Comparison of ENCODE assay signal across 8 mouse cellular contexts in genomic region chr9:51766175-51767062, GRCm38 (mm10). TPM values are rescaled to one million over a fixed set of nuclear protein-coding genes. Genes with fewer than 3 reads are reported as not detected.
DNase-seq lines count a peak whose midpoint lies in the region; ATAC-seq and TF ChIP-seq lines count a peak whose summit lies in the region.

No protein-coding gene starts in this region.

- no peak for TF ChIP-seq POLR2A in brain, embryonic 14.5 days (IDR thresholded peaks at IDR 0.05; ENCODE audit: borderline replicate concordance, extremely low read depth, insufficient read depth, insufficient read length, poor library complexity, severe bottlenecking)
- no peak for TF ChIP-seq POLR2A in small intestine, adult 2 months (IDR thresholded peaks at IDR 0.05; ENCODE audit: low read depth, low read length)

- no peaks in the 10 kb centered on the region for H3K9me3 ChIP-seq in kidney, embryonic 15.5 days (replicated peaks)
- H3K9me3 ChIP-seq in forebrain, embryonic 11.5 days (ENCODE audit: control insufficient read depth, low read length): no peaks in the 10 kb centered on the region

- peak overlapping the region; percentile 65; the same call in 1 of the 2 replicates for H3K9ac ChIP-seq in kidney, embryonic 15.5 days
- peak overlapping the region; percentile 71 for H3K9ac ChIP-seq in forebrain, embryonic 11.5 days (ENCODE audit: low read length)

- H3K4me2 ChIP-seq in kidney, embryonic 15.5 days: peak overlapping the region; percentile 87
- peak overlapping the region; percentile 97 for H3K4me2 ChIP-seq in forebrain, embryonic 11.5 days (ENCODE audit: low read depth, low read length, severe bottlenecking)

- 2% methylated on average over 29 of the region's 29 CpGs for WGBS in kidney, embryonic 15.5 days
- WGBS in forebrain, embryonic 11.5 days: under 1% methylated on average over 29 of the region's 29 CpGs
- 2% methylated on average over 29 of the region's 29 CpGs for WGBS in small intestine, adult 2 months

- no peak for TF ChIP-seq CTCF in brain, embryonic 14.5 days (IDR thresholded peaks at IDR 0.05; ENCODE audit: borderline replicate concordance, extremely low read depth, insufficient read depth, insufficient read length)
- TF ChIP-seq CTCF in small intestine, adult 2 months (IDR thresholded peaks at IDR 0.05; ENCODE audit: extremely low read depth, insufficient read length, insufficient replicate concordance, low read depth, low read length): no peak

- peak overlapping the region; percentile 77 for H3K4me3 ChIP-seq in kidney, embryonic 15.5 days (replicated peaks)
- peak overlapping the region; percentile 59 for H3K4me3 ChIP-seq in forebrain, embryonic 11.5 days (ENCODE audit: low read depth, low read length)
- peak overlapping the region; percentile 65 for H3K4me3 ChIP-seq in small intestine, adult 2 months (ENCODE audit: low read depth, low read length)

- H3K36me3 ChIP-seq in kidney, embryonic 15.5 days: no peaks in the 10 kb centered on the region
- H3K36me3 ChIP-seq in forebrain, embryonic 11.5 days (ENCODE audit: control insufficient read depth, insufficient read depth, low read length): no peaks in the 10 kb centered on the region
- no peaks in the 10 kb centered on the region for H3K36me3 ChIP-seq in small intestine, adult 2 months (ENCODE audit: control insufficient read depth, insufficient read depth, low read length)

- DNase-seq in kidney, adult 18-20 months: no peak
- DNase-seq in brain, embryonic 14.5 days (ENCODE audit: low read depth): peak; percentile 78
- peak; percentile 59 for DNase-seq in forebrain, embryonic 11.5 days (ENCODE audit: low spot score)
- DNase-seq in layer of hippocampus, adult 8-10 months (ENCODE audit: low spot score in 2 of 2): peak; percentile 36 to 39
- DNase-seq in lung, postnatal 14 days: peak; percentile 31

- peaks cover 29% of the 10 kb centered on the region for H3K4me1 ChIP-seq in kidney, embryonic 15.5 days
- H3K4me1 ChIP-seq in forebrain, embryonic 11.5 days (replicated peaks; ENCODE audit: control insufficient read depth, insufficient read depth, low read length): peaks cover 9% of the 10 kb centered on the region; the same call in 1 of the 2 replicates
- peaks cover 8% of the 10 kb centered on the region for H3K4me1 ChIP-seq in small intestine, adult 2 months (ENCODE audit: control insufficient read depth, insufficient read depth, insufficient read length, low read length)

- no peak overlapping the region for H3K27ac ChIP-seq in kidney, embryonic 15.5 days
- H3K27ac ChIP-seq in forebrain, embryonic 11.5 days (ENCODE audit: low read depth, low read length): no peak overlapping the region
- H3K27ac ChIP-seq in small intestine, adult 2 months (ENCODE audit: insufficient read depth, low read depth, low read length): no peak overlapping the region

- ATAC-seq in kidney, embryonic 15.5 days (replicated peaks; ENCODE audit: low FRiP score): peak; percentile 55
- ATAC-seq in forebrain, embryonic 11.5 days (replicated peaks; ENCODE audit: low FRiP score): peak; percentile 12; the same call in 1 of the 2 replicates
- no peak for ATAC-seq in activated CD4-positive, CD25-positive, alpha-beta regulatory T cell, adult 4 months

- H3K27me3 ChIP-seq in kidney, embryonic 15.5 days: peaks cover 47% of the 10 kb centered on the region
- H3K27me3 ChIP-seq in forebrain, embryonic 11.5 days (ENCODE audit: control insufficient read depth, insufficient read depth, low read length): peaks cover 16% of the 10 kb centered on the region
- peaks cover 19% of the 10 kb centered on the region for H3K27me3 ChIP-seq in small intestine, adult 2 months (ENCODE audit: control insufficient read depth, insufficient read depth, low read length)

RNA-seq across cellular contexts. Expression of gene Arhgap20, which starts 1.3 kb away (rescaled TPM):
- 3.5 and 6.0 TPM in 2 replicates for polyA plus RNA-seq in kidney, embryonic 15.5 days (2015; fragmentation: Nextera tagmentation; extraction: Ambion mirVana)
- polyA plus RNA-seq in brain, embryonic 14.5 days (2012; rRNA removed): 4.1 and 9.2 TPM in 2 replicates
- 4.6 and 5.6 TPM in 2 replicates for polyA plus RNA-seq in forebrain, embryonic 11.5 days (2014; fragmentation: Nextera tagmentation; extraction: Ambion mirVana)
- 10 to 100 TPM; 54.0 to 68.6 (median 63.4) TPM for total RNA-seq in layer of hippocampus, adult 8-10 months (2022)
- polyA plus RNA-seq in small intestine, adult 2 months (2012; rRNA removed): 0.15 and 0.56 TPM in 2 replicates
- polyA plus RNA-seq in activated CD4-positive, CD25-positive, alpha-beta regulatory T cell, adult 4 months (2017; shearing (Covaris generic)): 1 to 10 TPM in 1 of 2 experiments, under 1 TPM in 1; 0.63 to 1.1 TPM
